Mouse (Mus musculus) MEL (cell line): ENCODE results near the gene Art3. TPM values are rescaled to one million over a fixed set of nuclear protein-coding genes. Genes with fewer than 3 reads are reported as not detected.

Source experiments
- DNase-seq: peaks from one replicate; pipeline ENCODE4 v3.0.0; 2011; ENCODE audit warnings: low read depth, low spot score
- H3K27ac ChIP-seq: 2 replicates; pipeline ENCODE4 v1.5.1; 2012; ENCODE audit warnings: low read depth, mild to moderate bottlenecking, control low read depth, low read length, moderate library complexity; ENCODE audit not compliant: control insufficient read depth
- H3K27me3 ChIP-seq, 2 experiments: fragments of 150-350 bp in 1 of 2; sonication (generic) in 1 of 2; 2 replicates each; pipeline ENCODE4 v1.6.1; 2012; ENCODE audit warnings: low read length in 2 of 2, mild to moderate bottlenecking in 2 of 2, improper control_type of control experiment in 1 of 2, moderate library complexity in 1 of 2; ENCODE audit not compliant: insufficient read depth in 2 of 2, control insufficient read depth in 1 of 2
- H3K36me3 ChIP-seq, 2 experiments: 2 replicates each; pipeline ENCODE4 v1.6.1; 2012 to 2014; ENCODE audit warnings: low read length in 2 of 2, improper control_type of control experiment in 1 of 2, inconsistent platforms in 1 of 2, mild to moderate bottlenecking in 1 of 2; ENCODE audit not compliant: insufficient read depth in 2 of 2, control insufficient read depth in 1 of 2
- H3K4me1 ChIP-seq, 2 experiments: fragments of 150-350 bp in 1 of 2; sonication (generic) in 1 of 2; 2 replicates each; pipeline ENCODE4 v1.6.1; 2012; ENCODE audit warnings: low read length in 2 of 2, improper control_type of control experiment in 1 of 2, mild to moderate bottlenecking in 1 of 2; ENCODE audit not compliant: insufficient read depth in 2 of 2, control insufficient read depth in 1 of 2
- H3K4me3 ChIP-seq, 2 experiments: fragments of 150-350 bp in 1 of 2; sonication (generic) in 1 of 2; 2 replicates each; pipeline ENCODE4 v1.5.1; 2012; ENCODE audit warnings: low read depth in 2 of 2, low read length in 2 of 2, mild to moderate bottlenecking in 2 of 2, moderate library complexity in 2 of 2, control low read depth in 1 of 2, improper control_type of control experiment in 1 of 2; ENCODE audit not compliant: control insufficient read depth in 1 of 2, insufficient read depth in 1 of 2
- H3K79me2 ChIP-seq: 2 replicates; pipeline ENCODE4 v1.6.1; 2012; ENCODE audit warnings: mild to moderate bottlenecking, low read length, moderate library complexity; ENCODE audit not compliant: control insufficient read depth, poor library complexity, insufficient read depth
- H3K9ac ChIP-seq: 2 replicates; pipeline ENCODE4 v1.6.1; 2012; ENCODE audit warnings: low read depth, mild to moderate bottlenecking, control low read depth, low read length, moderate library complexity; ENCODE audit not compliant: control insufficient read depth, poor library complexity, severe bottlenecking
- H3K9me3 ChIP-seq: fragments of 150-350 bp; sonication (generic); replicated peaks from 2 replicates; pipeline ENCODE4 v1.6.1; 2012; ENCODE audit warnings: mild to moderate bottlenecking, low read length, improper control_type of control experiment, moderate library complexity; ENCODE audit not compliant: insufficient read depth
- BHLHE40 ChIP-seq: IDR thresholded peaks from 2 replicates; pipeline ENCODE4 v1.6.1; 2012; ENCODE audit warnings: low read depth, mild to moderate bottlenecking, inconsistent platforms, low read length, improper control_type of control experiment, borderline replicate concordance
- CHD1 ChIP-seq: IDR thresholded peaks from 2 replicates; pipeline ENCODE4 v1.6.1; 2012; ENCODE audit warnings: low read depth, mild to moderate bottlenecking, inconsistent platforms, low read length, improper control_type of control experiment
- CHD2 ChIP-seq: IDR thresholded peaks from 2 replicates; pipeline ENCODE4 v1.6.1; 2011; ENCODE audit warnings: low read length, improper control_type of control experiment
- ELF1 ChIP-seq: IDR thresholded peaks from 2 replicates; pipeline ENCODE4 v1.6.1; 2014; ENCODE audit warnings: low read depth, mild to moderate bottlenecking, inconsistent platforms, low read length, improper control_type of control experiment, moderate library complexity
- EP300 ChIP-seq, 2 experiments: IDR thresholded peaks; 2 replicates each; pipeline ENCODE4 v1.6.1; 2011; ENCODE audit warnings: improper control_type of control experiment in 2 of 2, low read length in 2 of 2, low read depth in 1 of 2, mild to moderate bottlenecking in 1 of 2
- ETS1 ChIP-seq: IDR thresholded peaks from 2 replicates; pipeline ENCODE4 v1.6.1; 2012; ENCODE audit warnings: low read depth, mild to moderate bottlenecking, inconsistent platforms, low read length, improper control_type of control experiment, moderate library complexity
- GATA1 ChIP-seq: IDR thresholded peaks from 2 replicates; pipeline ENCODE4 v1.6.1; 2011; ENCODE audit warnings: low read depth, low read length, improper control_type of control experiment
- HCFC1 ChIP-seq: IDR thresholded peaks from 2 replicates; pipeline ENCODE4 v1.6.1; 2012; ENCODE audit warnings: low read depth, mild to moderate bottlenecking, inconsistent platforms, low read length, improper control_type of control experiment, moderate library complexity
- JUND ChIP-seq: IDR thresholded peaks from 2 replicates; pipeline ENCODE4 v1.6.1; 2011; ENCODE audit warnings: low read depth, mild to moderate bottlenecking, improper control_type of control experiment, low read length
- KAT2A ChIP-seq: conservative IDR thresholded peaks from 2 replicates; pipeline ENCODE4 v1.6.1; 2012; ENCODE audit warnings: low read depth, low read length, improper control_type of control experiment, inconsistent platforms
- MAFK ChIP-seq: IDR thresholded peaks from 2 replicates; pipeline ENCODE4 v1.6.1; 2011; ENCODE audit warnings: low read depth, mild to moderate bottlenecking, low read length, improper control_type of control experiment, borderline replicate concordance
- MAX ChIP-seq: IDR thresholded peaks from 2 replicates; pipeline ENCODE4 v1.6.1; 2011; ENCODE audit warnings: low read length, improper control_type of control experiment
- MAZ ChIP-seq: IDR thresholded peaks from 2 replicates; pipeline ENCODE4 v1.6.1; 2012; ENCODE audit warnings: low read depth, mild to moderate bottlenecking, inconsistent platforms, low read length, improper control_type of control experiment
- MEF2A ChIP-seq: IDR thresholded peaks from 2 replicates; pipeline ENCODE4 v1.6.1; 2014; ENCODE audit warnings: low read depth, mild to moderate bottlenecking, inconsistent platforms, low read length, improper control_type of control experiment; ENCODE audit not compliant: poor library complexity, insufficient replicate concordance, severe bottlenecking; ENCODE audit errors: extremely low read depth
- MXI1 ChIP-seq: IDR thresholded peaks from 2 replicates; pipeline ENCODE4 v1.6.1; 2011; ENCODE audit warnings: mild to moderate bottlenecking, low read depth, low read length, improper control_type of control experiment
- MYB ChIP-seq: IDR thresholded peaks from 2 replicates; pipeline ENCODE4 v1.6.1; 2011; ENCODE audit warnings: mild to moderate bottlenecking, low read depth, low read length, improper control_type of control experiment
- MYC ChIP-seq: IDR thresholded peaks from 2 replicates; pipeline ENCODE4 v1.6.1; 2011; ENCODE audit warnings: low read depth, mild to moderate bottlenecking, low read length, improper control_type of control experiment, moderate library complexity
- NELFE ChIP-seq: IDR thresholded peaks from 2 replicates; pipeline ENCODE4 v1.6.1; 2011; ENCODE audit warnings: low read depth, low read length, improper control_type of control experiment
- NRF1 ChIP-seq: IDR thresholded peaks from 2 replicates; pipeline ENCODE4 v1.6.1; 2014; ENCODE audit warnings: low read depth, mild to moderate bottlenecking, inconsistent platforms, low read length, improper control_type of control experiment, moderate library complexity; ENCODE audit not compliant: poor library complexity, insufficient read depth, severe bottlenecking
- POLR2A ChIP-seq, 2 experiments: IDR thresholded peaks; 2 replicates each; pipeline ENCODE4 v1.6.1; 2011 to 2012; ENCODE audit warnings: low read length in 2 of 2, mild to moderate bottlenecking in 2 of 2, control low read depth in 1 of 2, improper control_type of control experiment in 1 of 2, low read depth in 1 of 2, moderate library complexity in 1 of 2; ENCODE audit not compliant: control insufficient read depth in 1 of 2, insufficient read depth in 1 of 2, poor library complexity in 1 of 2
- POLR2AphosphoS5 ChIP-seq: IDR thresholded peaks from 2 replicates; pipeline ENCODE4 v1.6.1; 2012; ENCODE audit warnings: low read depth, borderline replicate concordance, mild to moderate bottlenecking, inconsistent platforms, low read length, moderate library complexity, mixed read lengths
- RCOR1 ChIP-seq: IDR thresholded peaks from 2 replicates; pipeline ENCODE4 v1.6.1; 2012; ENCODE audit warnings: low read depth, mild to moderate bottlenecking, inconsistent platforms, low read length, improper control_type of control experiment
- SIN3A ChIP-seq: IDR thresholded peaks from 2 replicates; pipeline ENCODE4 v1.6.1; 2012; ENCODE audit warnings: low read length, improper control_type of control experiment, inconsistent platforms
- SMC3 ChIP-seq: IDR thresholded peaks from 2 replicates; pipeline ENCODE4 v1.6.1; 2011; ENCODE audit warnings: low read depth, low read length, improper control_type of control experiment
- TAL1 ChIP-seq: IDR thresholded peaks from 2 replicates; pipeline ENCODE4 v1.6.1; 2012; ENCODE audit warnings: mild to moderate bottlenecking, inconsistent platforms, low read length, moderate library complexity, mixed read lengths
- TCF12 ChIP-seq: IDR thresholded peaks from 2 replicates; pipeline ENCODE4 v1.6.1; 2014; ENCODE audit warnings: low read depth, mild to moderate bottlenecking, inconsistent platforms, low read length, improper control_type of control experiment, moderate library complexity
- UBTF ChIP-seq: IDR thresholded peaks from 2 replicates; pipeline ENCODE4 v1.6.1; 2012; ENCODE audit warnings: low read depth, mild to moderate bottlenecking, inconsistent platforms, low read length, improper control_type of control experiment, moderate library complexity, borderline replicate concordance; ENCODE audit not compliant: insufficient read depth
- ZMIZ1 ChIP-seq: IDR thresholded peaks from 2 replicates; pipeline ENCODE4 v1.6.1; 2012; ENCODE audit warnings: low read depth, mild to moderate bottlenecking, inconsistent platforms, low read length, improper control_type of control experiment, moderate library complexity
- polyA plus RNA-seq, 2 experiments: library from polyadenylated mRNA; stranded (reverse) in 1 of 2; unstranded in 1 of 2; fragments of >175 nt in 1 of 2; fragments of >200 nt in 1 of 2; gene quantifications; 2 replicates each; pipeline versions ENCODE4 v1.2.1 to v1.2.4; 2012; ENCODE audit warnings: low replicate concordance in 2 of 2, low read depth in 1 of 2; ENCODE audit not compliant: insufficient read length in 2 of 2, insufficient read depth in 1 of 2, missing spikeins in 1 of 2
- total RNA-seq: library from RNA; depleted of rRNA; stranded (reverse); fragments of 300-350 nt; gene quantifications from 2 replicates; pipeline ENCODE4 v1.2.3, GENCODE M21; 2012

Gene Art3
- total and polyA plus RNA-seq, 3 experiments, result not detected

DNA sequence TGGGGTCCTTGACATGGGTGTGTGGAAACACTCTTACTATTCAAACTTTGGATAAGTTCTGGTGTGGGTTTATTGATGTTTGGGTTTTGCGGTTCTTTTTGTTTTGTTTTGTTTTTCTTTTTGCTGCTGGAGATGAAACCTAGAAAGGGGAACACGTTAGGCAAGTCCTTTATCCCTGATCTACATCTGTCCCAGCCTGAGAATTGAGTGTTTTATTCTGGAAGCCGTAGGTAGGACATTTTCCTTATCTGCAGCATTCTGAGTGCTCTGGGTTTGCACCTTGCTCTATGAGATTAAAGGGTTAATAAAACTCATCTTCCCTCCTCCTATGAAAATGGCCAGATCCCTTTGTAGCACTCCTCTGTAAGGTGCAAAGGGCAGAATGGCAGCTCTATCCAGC, 64.1 kb downstream of the Art3 start:
- H3K27ac ChIP-seq, result peak overlapping the region; percentile 45
- no peaks in the 10 kb centered on the region for H3K79me2 ChIP-seq
- H3K36me3 ChIP-seq, result peaks cover 0 to 16% of the 10 kb centered on the region in 2 experiments; a peak in 2 of 4 replicates
- peak overlapping the region; percentile 23 for H3K9ac ChIP-seq
- H3K4me3 ChIP-seq, result peak overlapping the region; percentile 17 to 42
- H3K4me1 ChIP-seq, result peaks cover 0 to 25% of the 10 kb centered on the region in 2 experiments; a peak in 2 of 4 replicates
- DNase-seq, result peak; percentile 49
- TF ChIP-seq MEF2A (no peak), CHD2 (no peak), ETS1 (0 out of 2 replicates have a peak, but pooled peaks have one; percentile 14), TAL1 (peak; percentile 58), MAX (0 out of 2 replicates have a peak, but pooled peaks have one; percentile 12), MYC (0 out of 2 replicates have a peak, but pooled peaks have one; percentile 3), GATA1 (peak; percentile 71), NELFE (no peak), TCF12 (peak; percentile 59; the same call in 1 of the 2 replicates), SIN3A (0 out of 2 replicates have a peak, but pooled peaks have one; percentile 25), EP300 (IDR thresholded peaks at IDR 0.05; ENCODE audit: low read depth in 1 of 2, low read length in 2 of 2) (peak; percentile 62 to 78), HCFC1 (no peak)
- TF ChIP-seq, all 39 proteins: peak for 8
- Histone ChIP-seq H3K9me3 (no peaks in the 10 kb centered on the region), H3K27me3 (no peaks in the 10 kb centered on the region; a peak in 1 of 4 replicates)

GRCm38 (mm10) chr5:92396476-92396875, 64.8 kb downstream of the Art3 start:
- peak; percentile 77 for DNase-seq
- Histone ChIP-seq H3K4me1 (peaks cover 0 to 25% of the 10 kb centered on the region in 2 experiments; a peak in 2 of 4 replicates), H3K9ac (peak overlapping the region; percentile 23; the same call in 1 of the 2 replicates), H3K9me3 (no peaks in the 10 kb centered on the region), H3K79me2 (no peaks in the 10 kb centered on the region), H3K27me3 (no peaks in the 10 kb centered on the region), H3K27ac (peak overlapping the region; percentile 39; the same call in 1 of the 2 replicates), H3K36me3 (peaks cover 0 to 16% of the 10 kb centered on the region in 2 experiments; a peak in 2 of 4 replicates), H3K4me3 (peak overlapping the region in 1 of 2 experiments; percentile 17; a peak in 3 of 4 replicates)
- TF ChIP-seq BHLHE40 (no peak), HCFC1 (no peak), UBTF (no peak), MAX (no peak; the same call in 1 of the 2 replicates), POLR2AphosphoS5 (no peak), SIN3A (no peak), MYB (peak; percentile 5; the same call in 1 of the 2 replicates), ZMIZ1 (no peak), ELF1 (no peak), KAT2A (no peak), ETS1 (peak; percentile 26; the same call in 1 of the 2 replicates), JUND (no peak), NRF1 (no peak), MYC (no peak), MEF2A (no peak), MAFK (no peak), CHD1 (no peak), EP300 (IDR thresholded peaks at IDR 0.05; ENCODE audit: low read depth in 1 of 2, low read length in 2 of 2) (peak; percentile 67 to 85), MAZ (no peak), SMC3 (no peak), CHD2 (no peak), MXI1 (no peak; the same call in 1 of the 2 replicates), GATA1 (peak; percentile 73), POLR2A (IDR thresholded peaks at IDR 0.05; ENCODE audit: control insufficient read depth in 1 of 2, insufficient read depth in 1 of 2, low read depth in 1 of 2, low read length in 2 of 2, poor library complexity in 1 of 2) (no peak), TCF12 (peak; percentile 80; the same call in 1 of the 2 replicates), RCOR1 (no peak)
